Mouse (Mus musculus) layer of hippocampus, postnatal 14 days (tissue): ENCODE measurements around the gene Eef2. TPM values are rescaled to one million over a fixed set of nuclear protein-coding genes. Genes with fewer than 3 reads are reported as not detected.
"Not testable (repeated sequence)": the region's sequence is repeated elsewhere in the genome, so short reads cannot be mapped to it uniquely, and the experiment has no call there.

Source experiments
- DNase-seq, 2 experiments: peaks; one replicate each; pipeline ENCODE4 v3.0.0; 2021 to 2022; ENCODE audit warnings: low spot score in 2 of 2, mixed read lengths in 1 of 2
- total RNA-seq, 2 experiments: library from RNA; stranded (reverse); gene quantifications; 2 replicates each; pipeline ENCODE4 v1.2.3; 2021

Eef2 gene
- total RNA-seq, 2 experiments from 2014 or later, result 1,016 to 1,032 TPM

GRCm38 (mm10) chr10:81178927-81179326 is 2.5 kb downstream of the Eef2 start:
- DNase-seq, result no peak

- DNase-seq, result no peak
Observed at GRCm38 (mm10) chr10:81179451-81180342, 3.3 kb downstream of the Eef2 start.

GRCm38 (mm10) chr10:81180946-81181345 is 4.5 kb downstream of the Eef2 start:
- no peak for DNase-seq

- not testable (repeated sequence) for DNase-seq
Observed at GRCm38 (mm10) chr10:81181860-81182259, 5.4 kb downstream of the Eef2 start.

GRCm38 (mm10) chr10:81182336-81183333 is 6.2 kb downstream of the Eef2 start, which contains the start of gene Dapk3:
Dapk3 (plus strand) TSS chr10:81183005.
- DNase-seq, result peak; percentile 98 to 100

- no peak for DNase-seq
Observed at GRCm38 (mm10) chr10:81183805-81184204, 7.4 kb downstream of the Eef2 start, which contains the start of gene 4930442H23Rik. 4930442H23Rik (minus strand) TSS chr10:81183849.

- DNase-seq, result no peak
Observed at GRCm38 (mm10) chr10:81184765-81185164, 8.3 kb downstream of the Eef2 start.

GRCm38 (mm10) chr10:81187161-81187560 is 10.7 kb downstream of the Eef2 start:
- no peak for DNase-seq

GRCm38 (mm10) chr10:81189821-81190220 is 13.4 kb downstream of the Eef2 start:
- no peak for DNase-seq

GRCm38 (mm10) chr10:81190236-81190911 is 13.9 kb downstream of the Eef2 start:
- DNase-seq, result no peak

- no peak for DNase-seq
Observed at GRCm38 (mm10) chr10:81190912-81191321, 14.5 kb downstream of the Eef2 start.

- DNase-seq, result peak in 1 of 2 experiments; percentile 10
Observed at GRCm38 (mm10) chr10:81191342-81191982, 15.0 kb downstream of the Eef2 start.

- peak; percentile 88 to 89 for DNase-seq
Observed at GRCm38 (mm10) chr10:81192270-81192967, 16.0 kb downstream of the Eef2 start.

- DNase-seq, result no peak
Observed at GRCm38 (mm10) chr10:81192968-81193501, 16.6 kb downstream of the Eef2 start.

- DNase-seq, result no peak
Observed at GRCm38 (mm10) chr10:81193991-81194774, 17.8 kb downstream of the Eef2 start.

- no peak for DNase-seq
Observed at GRCm38 (mm10) chr10:81195300-81195699, 18.9 kb downstream of the Eef2 start.

GRCm38 (mm10) chr10:81196470-81197065 is 20.1 kb downstream of the Eef2 start:
- DNase-seq, result no peak

- no peak for DNase-seq
Observed at GRCm38 (mm10) chr10:81197305-81197704, 20.9 kb downstream of the Eef2 start.
